17 mouse cellular contexts compared by ENCODE assay signal in genomic region chr12:100426212-100426611, GRCm38 (mm10).
DNase-seq lines count a peak whose midpoint lies in the region; ATAC-seq and TF ChIP-seq lines count a peak whose summit lies in the region.
"Had no signal": no experiment of that assay in that cellular context is flagged by ENCODE, and none has a peak within 500 bp of the region (broad histone marks: within the 10 kb centered on the region; RNA-seq: fewer than 3 reads in every experiment).

No protein-coding gene starts in this region.

- 66% methylated on average over 4 of the region's 4 CpGs for WGBS in hindbrain, embryonic 16.5 days
- 74% methylated on average over 4 of the region's 4 CpGs for WGBS in hindbrain, embryonic 12.5 days
- WGBS in lung, adult 2 months = 47% methylated on average over 4 of the region's 4 CpGs
- WGBS in limb, embryonic 14.5 days = 59% methylated on average over 4 of the region's 4 CpGs

- H3K4me1 ChIP-seq in hindbrain, embryonic 16.5 days (ENCODE audit: control insufficient read depth, insufficient read depth, low read depth, low read length) = peaks cover 5% of the 10 kb centered on the region; the same call in 1 of the 2 replicates
- peaks cover 13% of the 10 kb centered on the region for H3K4me1 ChIP-seq in hindbrain, embryonic 12.5 days
- peaks cover 2% of the 10 kb centered on the region; the same call in 1 of the 2 replicates for H3K4me1 ChIP-seq in lung, adult 2 months (ENCODE audit: control insufficient read depth, insufficient read depth, low read length)
- H3K4me1 ChIP-seq in limb, embryonic 14.5 days (ENCODE audit: control insufficient read depth, insufficient read depth, low read length) = peaks cover 4% of the 10 kb centered on the region; the same call in 1 of the 2 replicates
- H3K4me1 ChIP-seq: forebrain, embryonic 12.5 days; neural tube, embryonic 12.5 days had no signal

- TF ChIP-seq POLR2A in lung, adult 2 months (IDR thresholded peaks at IDR 0.05; ENCODE audit: borderline replicate concordance, extremely low read depth, low read depth, low read length) = no peak
- TF ChIP-seq POLR2A in limb, embryonic 14.5 days (IDR thresholded peaks at IDR 0.05; ENCODE audit: borderline replicate concordance, extremely low read depth, insufficient read depth, insufficient read length) = no peak

- no peaks in the 10 kb centered on the region for H3K27me3 ChIP-seq in hindbrain, embryonic 16.5 days (replicated peaks; ENCODE audit: control insufficient read depth, insufficient read depth, low read length)
- H3K27me3 ChIP-seq in hindbrain, embryonic 12.5 days = no peaks in the 10 kb centered on the region
- no peaks in the 10 kb centered on the region for H3K27me3 ChIP-seq in limb, embryonic 14.5 days (ENCODE audit: control insufficient read depth, insufficient read depth, low read length)
- H3K27me3 ChIP-seq: CH12.LX; embryonic facial prominence, embryonic 13.5 days; forebrain, embryonic 12.5 days; liver, embryonic 15.5 days; neural tube, embryonic 12.5 days had no signal

- H3K4me3 ChIP-seq in hindbrain, embryonic 16.5 days (ENCODE audit: low read length) = no peak overlapping the region
- no peak overlapping the region for H3K4me3 ChIP-seq in hindbrain, embryonic 12.5 days
- no peak overlapping the region for H3K4me3 ChIP-seq in lung, adult 2 months (replicated peaks; ENCODE audit: extremely low read depth, low read depth, low read length)
- no peak overlapping the region for H3K4me3 ChIP-seq in limb, embryonic 14.5 days (replicated peaks; ENCODE audit: low read length)
- H3K4me3 ChIP-seq: embryonic facial prominence, embryonic 13.5 days; forebrain, embryonic 12.5 days; heart, embryonic 10.5 days; liver, embryonic 15.5 days; neural tube, embryonic 12.5 days had no signal

- H3K9me3 ChIP-seq in hindbrain, embryonic 16.5 days (ENCODE audit: control insufficient read depth, low read length) = no peaks in the 10 kb centered on the region
- no peaks in the 10 kb centered on the region for H3K9me3 ChIP-seq in hindbrain, embryonic 12.5 days (replicated peaks)
- H3K9me3 ChIP-seq in limb, embryonic 14.5 days (ENCODE audit: control insufficient read depth, low read length) = no peaks in the 10 kb centered on the region
- H3K9me3 ChIP-seq: embryonic facial prominence, embryonic 13.5 days; forebrain, embryonic 12.5 days; heart, embryonic 10.5 days; liver, embryonic 15.5 days; neural tube, embryonic 12.5 days had no signal

- TF ChIP-seq CTCF in lung, adult 2 months (IDR thresholded peaks at IDR 0.05; ENCODE audit: insufficient read depth, low read length) = no peak

- H3K27ac ChIP-seq in hindbrain, embryonic 16.5 days (ENCODE audit: low read depth, low read length) = peak overlapping the region; percentile 12; the same call in 1 of the 2 replicates
- H3K27ac ChIP-seq in hindbrain, embryonic 12.5 days = no peak overlapping the region
- no peak overlapping the region; the same call in 1 of the 2 replicates for H3K27ac ChIP-seq in limb, embryonic 14.5 days (replicated peaks; ENCODE audit: low read depth, low read length)
- H3K27ac ChIP-seq: embryonic facial prominence, embryonic 13.5 days; forebrain, embryonic 12.5 days; heart, embryonic 10.5 days; liver, embryonic 15.5 days; neural tube, embryonic 12.5 days had no signal

- no peak overlapping the region for H3K9ac ChIP-seq in hindbrain, embryonic 16.5 days (ENCODE audit: low read depth, low read length)
- H3K9ac ChIP-seq in hindbrain, embryonic 12.5 days = no peak overlapping the region
- H3K9ac ChIP-seq in limb, embryonic 14.5 days (ENCODE audit: low read depth, low read length, severe bottlenecking) = no peak overlapping the region
- H3K9ac ChIP-seq: embryonic facial prominence, embryonic 13.5 days; forebrain, embryonic 12.5 days; liver, embryonic 15.5 days; neural tube, embryonic 12.5 days had no signal

- intact Hi-C loops in heart, postnatal 10 days (cut with DNase I) = no loop called here

- H3K4me2 ChIP-seq in hindbrain, embryonic 16.5 days (ENCODE audit: low read length) = no peak overlapping the region
- H3K4me2 ChIP-seq in hindbrain, embryonic 12.5 days (replicated peaks) = no peak overlapping the region
- H3K4me2 ChIP-seq in limb, embryonic 14.5 days (replicated peaks; ENCODE audit: low read depth, low read length, severe bottlenecking) = no peak overlapping the region
- H3K4me2 ChIP-seq: embryonic facial prominence, embryonic 13.5 days; forebrain, embryonic 12.5 days; liver, embryonic 15.5 days; neural tube, embryonic 12.5 days had no signal

- ATAC-seq in hindbrain, embryonic 16.5 days = peak; percentile 31; the same call in 1 of the 2 replicates
- no peak for ATAC-seq in hindbrain, embryonic 12.5 days (ENCODE audit: low FRiP score)
- peak; percentile 65 for ATAC-seq in limb, embryonic 14.5 days (ENCODE audit: low FRiP score, low read depth)
- ATAC-seq in monocyte, adult 5-6 weeks (replicated peaks; ENCODE audit: insufficient number of reproducible peaks, low FRiP score, low TSS enrichment, poor library complexity, severe bottlenecking) = peak; percentile 60

- peak; percentile 25 for DNase-seq in lung, postnatal 10 days
- no peak for DNase-seq in lung, adult 2 months
- no peak for DNase-seq in limb, embryonic 14.5 days (ENCODE audit: low spot score)
- DNase-seq in cerebellum, adult 18-20 months = no peak
- no peak for DNase-seq in heart, postnatal 10 days
- DNase-seq: cerebellum, postnatal 36 days; kidney, adult 8-10 months; midbrain, embryonic 14.5 days had no signal

- no peaks in the 10 kb centered on the region for H3K36me3 ChIP-seq in hindbrain, embryonic 16.5 days (ENCODE audit: control insufficient read depth, insufficient read depth, low read length)
- no peaks in the 10 kb centered on the region for H3K36me3 ChIP-seq in hindbrain, embryonic 12.5 days
- H3K36me3 ChIP-seq in limb, embryonic 14.5 days (ENCODE audit: control insufficient read depth, insufficient read depth, low read length) = no peaks in the 10 kb centered on the region
- H3K36me3 ChIP-seq: embryonic facial prominence, embryonic 13.5 days; forebrain, embryonic 12.5 days; heart, embryonic 10.5 days; liver, embryonic 15.5 days; neural tube, embryonic 12.5 days had no signal
